ENCODE assay signal across 7 mouse cellular contexts in genomic region chr9:45798467-45799164, GRCm38 (mm10). TPM values are rescaled to one million over a fixed set of nuclear protein-coding genes. Genes with fewer than 3 reads are reported as not detected.
DNase-seq lines count a peak whose midpoint lies in the region; ATAC-seq lines count a peak whose summit lies in the region.

No protein-coding gene starts in this region.

- no peak overlapping the region for H3K4me3 ChIP-seq in liver, embryonic 12.5 days
- peak overlapping the region in 1 of 2 experiments; percentile 9; a peak in 1 of 4 replicates for H3K4me3 ChIP-seq in heart, embryonic 14.5 days (ENCODE audit: control insufficient read depth in 1 of 2, insufficient read depth in 1 of 2, low read depth in 1 of 2, low read length in 2 of 2)
- H3K4me3 ChIP-seq in midbrain, embryonic 14.5 days (replicated peaks; ENCODE audit: low read depth, low read length) = no peak overlapping the region

- H3K27ac ChIP-seq in liver, embryonic 12.5 days = no peak overlapping the region
- peak overlapping the region in 1 of 2 experiments; percentile 37; a peak in 1 of 4 replicates for H3K27ac ChIP-seq in heart, embryonic 14.5 days (replicated peaks in 1 of 2; ENCODE audit: control insufficient read depth in 1 of 2, insufficient read depth in 1 of 2, low read depth in 2 of 2, low read length in 2 of 2)
- H3K27ac ChIP-seq in midbrain, embryonic 14.5 days (replicated peaks; ENCODE audit: low read depth, low read length) = 0 out of 2 replicates have a peak overlapping the region, but pooled peaks have one; percentile 37

- peak; percentile 47 for DNase-seq in liver
- peak; percentile 62 for DNase-seq in embryo, embryonic 11.5 days (ENCODE audit: low read depth, low spot score)
- peak; percentile 30 to 75 for DNase-seq in layer of hippocampus, adult 18-20 months (ENCODE audit: low spot score in 2 of 2)
- DNase-seq in midbrain, embryonic 14.5 days = peak; percentile 82

- no peak overlapping the region for H3K4me2 ChIP-seq in liver, embryonic 12.5 days
- peak overlapping the region; percentile 56 for H3K4me2 ChIP-seq in heart, embryonic 14.5 days (ENCODE audit: low read length)
- no peak overlapping the region for H3K4me2 ChIP-seq in midbrain, embryonic 14.5 days (ENCODE audit: low read length)

- 35% methylated on average over 13 of the region's 13 CpGs for WGBS in liver, embryonic 12.5 days (ENCODE audit: insufficient replicate concordance)
- 16% methylated on average over 13 of the region's 13 CpGs for WGBS in heart, embryonic 14.5 days
- 14% methylated on average over 13 of the region's 13 CpGs for WGBS in midbrain, embryonic 14.5 days

- no peaks in the 10 kb centered on the region for H3K9me3 ChIP-seq in liver, embryonic 12.5 days (replicated peaks)
- no peaks in the 10 kb centered on the region for H3K9me3 ChIP-seq in heart, embryonic 14.5 days (ENCODE audit: control insufficient read depth, low read length)
- H3K9me3 ChIP-seq in midbrain, embryonic 14.5 days (ENCODE audit: control insufficient read depth, low read length) = no peaks in the 10 kb centered on the region

- ATAC-seq in liver, embryonic 12.5 days = no peak
- peak; percentile 67 for ATAC-seq in heart, embryonic 14.5 days (ENCODE audit: insufficient number of reproducible peaks, insufficient read depth, low FRiP score, low read depth)
- ATAC-seq in midbrain, embryonic 14.5 days (ENCODE audit: low FRiP score, low TSS enrichment) = no peak; the same call in 1 of the 2 replicates
- no peak for ATAC-seq in activated CD4-positive, CD25-positive, alpha-beta regulatory T cell, adult 4 months

- 0 out of 2 replicates have a peak, but pooled peaks cover 3% of the 10 kb centered on the region for H3K27me3 ChIP-seq in liver, embryonic 12.5 days (replicated peaks)
- H3K27me3 ChIP-seq in heart, embryonic 14.5 days (ENCODE audit: control insufficient read depth, insufficient read depth, low read length) = no peaks in the 10 kb centered on the region
- no peaks in the 10 kb centered on the region for H3K27me3 ChIP-seq in midbrain, embryonic 14.5 days (ENCODE audit: control insufficient read depth, insufficient read depth, low read length)

- no peak overlapping the region for H3K9ac ChIP-seq in liver, embryonic 12.5 days
- H3K9ac ChIP-seq in heart, embryonic 14.5 days (ENCODE audit: low read length) = peak overlapping the region; percentile 54
- H3K9ac ChIP-seq in midbrain, embryonic 14.5 days (replicated peaks; ENCODE audit: low read length) = 0 out of 2 replicates have a peak overlapping the region, but pooled peaks have one; percentile 23

- peaks cover 14% of the 10 kb centered on the region for H3K36me3 ChIP-seq in liver, embryonic 12.5 days
- peaks cover 26% of the 10 kb centered on the region for H3K36me3 ChIP-seq in heart, embryonic 14.5 days (ENCODE audit: control insufficient read depth, insufficient read depth, low read length)
- peaks cover 26% of the 10 kb centered on the region for H3K36me3 ChIP-seq in midbrain, embryonic 14.5 days (ENCODE audit: control insufficient read depth, insufficient read depth, low read length)

- H3K4me1 ChIP-seq in liver, embryonic 12.5 days = peaks cover 34% of the 10 kb centered on the region
- peaks cover 5 to 11% of the 10 kb centered on the region in 2 experiments; a peak in 3 of 4 replicates for H3K4me1 ChIP-seq in heart, embryonic 14.5 days (ENCODE audit: control insufficient read depth in 2 of 2, insufficient read depth in 2 of 2, low read length in 2 of 2)
- H3K4me1 ChIP-seq in midbrain, embryonic 14.5 days (ENCODE audit: control insufficient read depth, insufficient read depth, low read length) = peaks cover 9% of the 10 kb centered on the region

RNA-seq across cellular contexts. Expression of gene Cep164, which starts 29.9 kb away (rescaled TPM):
- 6.2 and 8.2 TPM in 2 replicates for polyA plus RNA-seq in liver, embryonic 12.5 days (2016; fragmentation: Nextera tagmentation; extraction: Ambion mirVana)
- polyA plus RNA-seq in heart, embryonic 14.5 days (2014; fragmentation: Nextera tagmentation; extraction: Ambion mirVana) = 12.7 and 14.3 TPM in 2 replicates
- total RNA-seq in layer of hippocampus, adult 18-20 months (2021) = 10 to 100 TPM; 11.3 to 13.2 TPM
- polyA plus RNA-seq in midbrain, embryonic 14.5 days (2014; fragmentation: Nextera tagmentation; extraction: Ambion mirVana) = 13.0 and 18.0 TPM in 2 replicates
- polyA plus RNA-seq in activated CD4-positive, CD25-positive, alpha-beta regulatory T cell, adult 4 months (2017; shearing (Covaris generic)) = 1 to 10 TPM; 7.9 to 8.6 TPM

RNA-seq across cellular contexts. Expression of gene Bace1, which starts 39.8 kb away (rescaled TPM):
- 9.0 and 9.4 TPM in 2 replicates for polyA plus RNA-seq in liver, embryonic 12.5 days (2016; fragmentation: Nextera tagmentation; extraction: Ambion mirVana)
- polyA plus RNA-seq in heart, embryonic 14.5 days (2014; fragmentation: Nextera tagmentation; extraction: Ambion mirVana) = 21.8 and 22.9 TPM in 2 replicates
- total RNA-seq in layer of hippocampus, adult 18-20 months (2021) = 10 to 100 TPM; 79.9 to 88.1 TPM
- polyA plus RNA-seq in midbrain, embryonic 14.5 days (2014; fragmentation: Nextera tagmentation; extraction: Ambion mirVana) = 46.5 and 56.5 TPM in 2 replicates
- polyA plus RNA-seq in activated CD4-positive, CD25-positive, alpha-beta regulatory T cell, adult 4 months (2017; shearing (Covaris generic)) = 10 to 100 TPM in 1 of 2 experiments, 1 to 10 TPM in 1; 8.0 to 10.0 TPM
